Mouse (Mus musculus) urinary bladder, postnatal 14 days (tissue): ENCODE data around the gene Fsd2.

ENCODE experiments used
- DNase-seq: peaks from one replicate; pipeline ENCODE4 v3.0.0; 2021; ENCODE audit warnings: low spot score

Gene Fsd2

GRCm38 (mm10) chr7:81571941-81572441, 5.2 kb upstream of the Fsd2 start:
- no peak for DNase-seq

- DNase-seq = peak; percentile 93
These were observed 4.6 kb upstream of the Fsd2 start, which contains the start of gene Whamm for GRCm38 (mm10) chr7:81571108-81571940. TSS of gene Whamm (plus strand) at chr7:81571266.

GRCm38 (mm10) chr7:81570752-81571107, 4.0 kb upstream of the Fsd2 start:
- no peak for DNase-seq

DNA sequence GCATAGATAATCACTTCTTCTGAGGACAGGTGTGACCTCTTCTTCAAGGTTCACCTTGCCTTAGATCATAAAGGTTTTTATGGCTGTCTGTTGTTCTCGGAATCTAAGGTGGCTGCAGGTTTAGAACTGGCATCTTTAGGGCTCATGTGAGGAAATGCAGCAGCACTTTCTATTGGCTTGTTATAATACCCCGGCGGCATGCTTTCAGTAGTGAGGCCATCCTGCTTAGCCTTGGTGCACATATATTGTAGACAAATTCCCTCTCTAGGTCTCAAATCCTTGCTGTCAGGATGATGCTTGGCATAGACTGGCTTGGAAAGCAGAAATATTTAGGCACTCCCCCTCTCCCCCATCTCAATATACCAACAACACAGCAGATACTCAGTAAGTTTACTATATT, 3.5 kb upstream of the Fsd2 start:
- DNase-seq = no peak

DNA sequence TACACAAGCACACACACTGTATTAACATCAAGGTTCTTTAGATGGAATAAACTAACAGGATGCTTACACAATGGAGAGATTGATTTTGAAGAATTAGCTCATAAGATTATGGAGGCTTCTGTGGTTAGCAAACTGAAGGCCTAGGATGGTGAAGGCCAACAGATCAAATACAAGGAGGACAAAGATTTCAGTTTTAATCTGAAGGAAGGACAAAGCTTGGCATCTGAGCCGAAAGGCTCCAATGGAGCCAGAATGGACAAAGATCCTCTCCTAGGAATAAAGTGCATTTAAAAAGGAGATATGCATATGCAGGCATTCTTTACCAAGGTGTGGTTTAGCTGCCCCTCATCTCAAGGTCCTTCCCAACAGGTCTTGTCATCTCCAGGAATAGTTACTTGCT, 3.1 kb upstream of the Fsd2 start:
- no peak for DNase-seq

DNA sequence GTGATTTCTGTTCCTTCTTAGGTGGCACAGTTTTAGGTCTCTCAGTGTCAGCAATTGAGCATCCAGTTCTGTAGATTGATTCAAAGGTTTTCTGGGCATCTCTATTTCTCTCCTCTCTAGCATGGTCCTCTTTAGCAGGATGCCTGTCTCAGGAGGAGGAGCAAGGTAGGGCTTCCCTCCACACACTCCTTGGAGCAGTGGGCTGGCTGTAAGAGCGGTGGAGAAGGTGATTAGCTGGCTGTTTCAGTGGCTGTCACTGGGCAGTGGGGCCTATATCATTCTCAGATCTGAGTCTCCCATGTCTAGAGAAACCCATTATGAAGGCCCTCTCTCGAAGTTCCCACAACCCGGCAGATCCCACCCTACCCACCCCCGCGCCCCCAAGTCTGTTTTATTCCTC, 652 bp upstream of the Fsd2 start:
- no peak for DNase-seq

DNA sequence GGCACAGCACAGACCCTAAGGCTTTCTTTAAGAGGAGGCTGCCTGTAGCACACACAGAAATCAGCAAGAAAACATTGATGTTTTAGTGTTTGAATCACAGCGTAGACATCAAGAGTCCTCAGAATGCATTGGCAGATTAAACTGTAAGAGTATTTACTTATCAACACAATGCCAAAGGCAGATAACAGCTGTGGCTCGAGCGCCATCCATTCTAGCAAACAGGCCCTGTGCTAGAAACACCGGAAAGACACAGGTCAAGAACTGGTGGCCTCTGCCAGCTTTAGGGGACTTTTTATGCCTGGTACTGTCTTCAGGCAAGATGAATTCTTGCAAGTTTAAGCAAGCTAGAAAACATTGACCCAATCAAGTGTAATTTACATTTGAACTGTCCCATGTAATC, 412 bp downstream of the Fsd2 start:
- DNase-seq = no peak

- no peak for DNase-seq
These were observed 1.2 kb downstream of the Fsd2 start for GRCm38 (mm10) chr7:81565381-81566055.

GRCm38 (mm10) chr7:81564766-81565165, 2.0 kb downstream of the Fsd2 start:
- DNase-seq = no peak

DNA sequence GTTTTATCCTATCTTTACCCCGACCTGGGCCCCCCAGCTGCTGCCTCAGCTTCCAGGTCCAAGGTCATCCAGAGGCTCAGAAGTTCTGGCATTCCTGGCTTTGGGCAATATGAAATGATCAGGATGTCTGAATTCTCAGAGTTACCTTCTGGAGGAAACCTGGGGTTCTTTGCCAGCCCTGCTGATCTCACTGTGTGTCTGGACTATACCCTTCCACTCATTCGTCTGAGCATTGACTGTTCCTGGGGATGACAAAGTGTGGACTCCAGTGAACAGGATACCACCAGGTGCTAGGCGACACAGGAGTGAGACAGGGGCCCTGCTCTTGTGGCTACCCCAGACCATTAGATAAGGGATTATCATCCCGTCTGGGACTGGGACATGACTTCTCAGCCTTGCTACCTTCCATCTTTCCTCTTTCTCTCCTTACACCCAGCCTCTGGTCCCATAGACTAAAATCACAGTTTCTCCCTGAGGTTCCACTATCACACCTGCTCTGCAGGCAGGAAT, 3.2 kb downstream of the Fsd2 start:
- DNase-seq = no peak

DNA sequence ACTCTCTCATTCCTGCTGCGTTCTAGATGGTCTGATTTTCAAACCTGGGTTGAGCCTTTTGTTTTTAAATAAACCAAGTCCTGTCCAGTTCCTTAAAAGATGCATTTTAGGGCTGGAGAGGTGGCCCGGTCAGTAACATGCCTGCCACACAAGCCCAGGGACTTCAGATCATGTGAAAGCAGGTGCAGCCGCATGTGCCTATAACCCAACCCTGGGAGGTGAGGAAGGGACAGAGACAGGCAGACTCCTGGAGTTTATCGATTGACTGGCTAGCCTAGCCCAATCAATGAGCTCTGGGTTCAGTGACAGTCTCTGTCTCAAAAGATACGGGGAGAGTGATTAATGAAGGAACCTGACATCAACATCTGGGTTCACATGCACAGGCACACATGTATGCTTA, 5.5 kb downstream of the Fsd2 start:
- DNase-seq = no peak

DNA sequence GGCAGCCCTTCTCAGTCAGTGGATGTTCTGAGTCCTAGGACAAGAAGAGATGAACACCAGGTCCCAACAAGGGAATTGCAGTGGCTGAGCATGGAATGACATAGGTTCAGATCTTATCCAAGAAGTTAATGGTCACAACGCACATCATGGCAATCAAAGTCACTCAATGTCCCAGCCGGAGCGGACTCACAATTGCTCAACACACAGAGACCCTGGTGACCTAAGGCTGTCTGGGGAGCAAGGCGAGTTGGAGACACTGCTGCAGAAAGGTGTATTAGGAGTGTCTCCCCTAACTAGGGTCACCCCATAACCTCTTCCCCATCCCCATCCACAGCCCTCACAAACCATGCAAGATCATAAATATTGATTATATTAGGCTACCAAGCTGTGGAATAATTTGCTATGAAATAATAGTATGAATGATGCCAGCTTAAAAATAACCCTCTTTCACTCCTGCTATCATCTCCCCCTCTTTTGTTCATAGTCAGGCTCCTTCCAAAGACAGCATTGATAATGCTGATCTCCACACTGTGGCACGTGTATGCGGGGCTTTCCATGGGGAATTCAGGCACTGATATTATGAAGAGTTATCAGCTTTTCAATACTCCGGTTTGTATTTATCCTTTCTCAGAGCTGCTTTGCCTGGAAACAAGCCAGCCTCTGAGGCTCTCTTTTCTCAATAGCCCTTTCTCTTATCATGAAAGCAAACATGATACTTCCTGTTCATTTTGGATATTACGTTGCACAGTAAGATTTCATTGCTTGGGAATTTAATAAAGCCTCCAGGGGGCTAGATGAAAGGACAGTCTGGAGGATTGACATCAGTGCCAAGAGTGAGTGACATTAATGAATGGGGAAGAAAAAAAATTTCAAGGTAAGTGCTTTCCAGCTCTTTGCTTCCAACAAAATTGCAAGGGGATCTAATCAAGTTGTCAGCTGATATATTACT, 6.4 kb downstream of the Fsd2 start:
- no peak for DNase-seq

GRCm38 (mm10) chr7:81559231-81559980, 7.3 kb downstream of the Fsd2 start:
- no peak for DNase-seq

DNA sequence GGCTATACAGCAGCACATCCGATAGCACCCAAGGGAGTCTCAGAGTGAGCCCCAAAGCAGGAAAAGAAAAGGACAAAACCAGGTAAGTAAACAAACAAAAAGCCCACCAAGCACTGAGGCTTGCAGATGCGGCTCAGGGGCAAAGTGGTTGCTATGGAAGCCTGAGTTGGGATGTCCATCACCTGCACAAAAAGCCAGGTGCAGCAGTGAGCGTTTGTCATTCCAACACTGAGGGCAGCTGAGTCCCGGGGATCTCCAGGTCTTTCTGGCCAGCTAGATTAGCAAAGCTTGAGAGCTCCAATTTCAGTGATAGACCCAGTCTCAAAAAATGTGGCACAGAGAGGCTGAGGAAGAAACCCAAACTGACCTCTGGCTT, 8.8 kb downstream of the Fsd2 start:
- no peak for DNase-seq

DNA sequence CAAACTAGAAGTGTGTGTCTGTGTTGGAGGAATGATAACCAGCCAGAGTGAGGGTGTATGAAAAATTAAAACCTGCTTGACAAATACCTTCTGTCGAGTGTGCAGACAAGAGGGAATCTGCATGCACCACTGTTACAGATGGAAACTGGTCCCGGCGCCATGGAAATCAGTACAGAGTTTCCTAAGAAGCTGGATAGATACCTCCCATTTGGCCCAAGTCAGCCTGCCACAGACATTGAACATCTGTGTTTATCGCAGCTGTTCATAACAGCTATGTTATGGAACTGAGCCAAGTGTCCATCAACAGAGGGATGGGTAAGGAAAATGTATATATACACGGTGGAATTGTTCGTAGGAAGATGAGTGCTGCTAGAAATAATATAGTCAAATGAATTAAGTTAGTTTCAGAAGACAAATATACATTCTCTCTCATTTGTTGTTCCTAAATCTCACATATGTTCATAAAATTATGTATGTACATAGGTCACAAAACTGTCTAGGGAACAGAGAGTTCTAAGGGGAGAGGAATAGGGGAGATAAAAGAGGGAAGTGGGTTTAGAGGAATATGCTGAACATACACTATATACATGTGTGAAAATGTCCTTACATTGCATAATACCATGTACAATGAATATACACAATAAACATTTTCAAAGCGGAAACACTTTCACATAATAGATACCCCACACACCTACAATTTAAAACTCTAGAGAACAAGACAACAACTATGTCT, 9.3 kb downstream of the Fsd2 start:
- DNase-seq = no peak

DNA sequence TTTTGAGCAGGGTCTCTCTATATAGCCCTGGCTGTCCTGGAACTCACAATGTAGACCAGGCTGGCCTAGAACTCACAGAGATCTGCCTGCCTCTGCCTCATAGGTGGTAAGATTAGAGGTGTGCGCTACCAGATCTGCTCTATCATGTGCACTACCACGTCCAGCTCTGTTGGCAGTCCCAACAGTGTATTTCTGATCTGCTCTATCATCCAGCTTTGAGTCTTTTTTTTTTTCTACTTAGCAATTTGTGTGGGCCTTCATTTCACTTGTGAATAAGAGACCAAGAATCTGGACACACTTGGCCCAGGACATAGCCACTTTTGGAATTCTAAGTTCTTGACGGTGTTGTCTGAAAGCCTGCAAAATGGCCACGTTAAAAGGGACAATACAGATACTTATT, 9.9 kb downstream of the Fsd2 start:
- no peak for DNase-seq

DNA sequence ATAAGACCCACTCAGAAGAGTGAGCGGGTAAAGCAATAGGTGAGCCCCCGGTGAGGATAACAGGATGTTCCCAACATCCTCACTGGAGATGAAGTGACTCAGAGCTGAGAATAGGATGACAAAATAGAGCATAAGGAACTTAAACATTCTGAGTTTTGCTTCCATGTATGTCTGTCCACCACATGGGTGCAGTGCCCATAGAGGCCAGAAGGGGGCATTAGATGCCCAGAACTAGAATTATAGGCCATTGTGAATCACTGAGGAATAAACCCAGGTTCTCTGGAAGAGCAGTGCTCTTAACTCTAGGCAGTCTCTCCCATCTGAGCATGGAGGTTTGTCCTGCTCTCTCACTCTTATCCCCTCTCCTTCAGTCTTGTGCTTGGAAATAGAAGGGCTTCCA, 12.4 kb downstream of the Fsd2 start:
- peak; percentile 22 for DNase-seq

GRCm38 (mm10) chr7:81553589-81553988, 13.2 kb downstream of the Fsd2 start:
- DNase-seq = no peak

- DNase-seq = no peak
These were observed 17.9 kb downstream of the Fsd2 start for GRCm38 (mm10) chr7:81548864-81549263.

DNA sequence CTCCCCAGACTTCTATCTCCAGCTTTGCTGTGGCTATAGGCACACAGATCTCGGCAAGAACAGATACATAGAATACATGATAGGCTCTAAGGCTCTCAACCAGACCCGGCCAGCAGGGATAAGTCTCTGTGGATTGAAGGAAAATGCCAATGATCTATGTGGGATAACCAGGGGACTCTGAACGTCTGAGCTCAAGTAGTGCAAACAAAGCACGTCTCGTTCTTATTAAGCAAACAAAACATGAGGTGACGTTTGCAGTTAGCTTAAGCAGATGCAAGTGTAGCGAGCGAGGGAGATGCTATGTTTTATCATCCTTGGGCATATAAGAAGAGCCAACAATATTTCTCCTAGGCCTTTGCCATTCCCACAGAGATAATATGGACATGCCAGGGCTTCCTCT, 23.8 kb downstream of the Fsd2 start:
- no peak for DNase-seq
